7 mouse cellular contexts compared by ENCODE assay signal in genomic region chr4:136678480-136678879, GRCm38 (mm10). TPM values are rescaled to one million over a fixed set of nuclear protein-coding genes. Genes with fewer than 3 reads are reported as not detected.
A peak's percentile ranks its signal among the peaks of the same experiment; 100 is the strongest.
DNase-seq lines count a peak whose midpoint lies in the region; ATAC-seq lines count a peak whose summit lies in the region.

No protein-coding gene starts in this region.

- H3K4me2 ChIP-seq in hindbrain, embryonic 14.5 days (replicated peaks), result no peak overlapping the region
- no peak overlapping the region for H3K4me2 ChIP-seq in midbrain, embryonic 14.5 days (ENCODE audit: low read length)

- H3K27ac ChIP-seq in hindbrain, embryonic 14.5 days, result no peak overlapping the region
- H3K27ac ChIP-seq in midbrain, embryonic 14.5 days (replicated peaks; ENCODE audit: low read depth, low read length), result peak overlapping the region; percentile 52

- no peaks in the 10 kb centered on the region for H3K9me3 ChIP-seq in hindbrain, embryonic 14.5 days (ENCODE audit: control insufficient read depth, low read length)
- H3K9me3 ChIP-seq in midbrain, embryonic 14.5 days (ENCODE audit: control insufficient read depth, low read length), result no peaks in the 10 kb centered on the region

- ATAC-seq in hindbrain, embryonic 14.5 days (ENCODE audit: low FRiP score), result peak; percentile 60
- no peak for ATAC-seq in midbrain, embryonic 14.5 days (ENCODE audit: low FRiP score, low TSS enrichment)

- H3K9ac ChIP-seq in hindbrain, embryonic 14.5 days, result no peak overlapping the region
- no peak overlapping the region for H3K9ac ChIP-seq in midbrain, embryonic 14.5 days (replicated peaks; ENCODE audit: low read length)

- peaks cover 32% of the 10 kb centered on the region for H3K36me3 ChIP-seq in hindbrain, embryonic 14.5 days (replicated peaks; ENCODE audit: control insufficient read depth, insufficient read depth)
- H3K36me3 ChIP-seq in midbrain, embryonic 14.5 days (ENCODE audit: control insufficient read depth, insufficient read depth, low read length), result peaks cover 44% of the 10 kb centered on the region

- no peak overlapping the region for H3K4me3 ChIP-seq in hindbrain, embryonic 14.5 days (replicated peaks; ENCODE audit: low read length)
- H3K4me3 ChIP-seq in midbrain, embryonic 14.5 days (replicated peaks; ENCODE audit: low read depth, low read length), result no peak overlapping the region

- DNase-seq in ZHBTc4 (ENCODE audit: low read depth, low spot score), result peak; percentile 83
- DNase-seq in cerebellum, adult 8-10 months, result peak; percentile 95
- DNase-seq in forelimb bud, embryonic 11.5 days (ENCODE audit: low read depth, low spot score), result peak; percentile 85
- peak; percentile 98 for DNase-seq in hindbrain, embryonic 14.5 days (ENCODE audit: low spot score)
- DNase-seq in left cerebral cortex, adult 8-10 months (ENCODE audit: low spot score in 2 of 2), result peak; percentile 69 to 97
- DNase-seq in midbrain, embryonic 14.5 days, result peak; percentile 95
- DNase-seq in spleen, adult 12 weeks (ENCODE audit: low spot score), result peak; percentile 55

- H3K4me1 ChIP-seq in hindbrain, embryonic 14.5 days (replicated peaks; ENCODE audit: control insufficient read depth, insufficient read depth, low read length), result peaks cover 6% of the 10 kb centered on the region; the same call in 1 of the 2 replicates
- H3K4me1 ChIP-seq in midbrain, embryonic 14.5 days (ENCODE audit: control insufficient read depth, insufficient read depth, low read length), result peaks cover 4% of the 10 kb centered on the region; the same call in 1 of the 2 replicates

- WGBS in hindbrain, embryonic 14.5 days, result 2% methylated on average over 3 of the region's 3 CpGs
- 0% methylated on average over 3 of the region's 3 CpGs for WGBS in midbrain, embryonic 14.5 days

- H3K27me3 ChIP-seq in hindbrain, embryonic 14.5 days (ENCODE audit: control insufficient read depth, insufficient read depth, low read length), result no peaks in the 10 kb centered on the region
- no peaks in the 10 kb centered on the region for H3K27me3 ChIP-seq in midbrain, embryonic 14.5 days (ENCODE audit: control insufficient read depth, insufficient read depth, low read length)

RNA-seq across cellular contexts. Expression of gene Lactbl1, which starts 56.1 kb away (rescaled TPM):
- 0.07 and 0.12 TPM in 2 replicates for polyA plus RNA-seq in hindbrain, embryonic 14.5 days (2014; fragmentation: Nextera tagmentation; extraction: Ambion mirVana)
- total RNA-seq in left cerebral cortex, adult 8-10 months (2022), result not detected
- not detected in 2 replicates for polyA plus RNA-seq in midbrain, embryonic 14.5 days (2014; fragmentation: Nextera tagmentation; extraction: Ambion mirVana)
